Mouse (Mus musculus): ENCODE data around the gene Mdn1. TPM values are rescaled to one million over a fixed set of nuclear protein-coding genes. Genes with fewer than 3 reads are reported as not detected.

The Mdn1 gene
- polyA plus RNA-seq, 1 experiment from 2014 or later, result 8.3 TPM

- Histone ChIP-seq H3K36me3 (ENCODE audit: control insufficient read depth, insufficient read depth) (peaks cover 44% of the 10 kb centered on the region), H3K4me3 (ENCODE audit: low read length) (no peak overlapping the region), H3K9me3 (replicated peaks; ENCODE audit: control insufficient read depth, low read length) (no peaks in the 10 kb centered on the region), H3K4me1 (ENCODE audit: control insufficient read depth, insufficient read depth, low read length) (no peaks in the 10 kb centered on the region), H3K4me2 (ENCODE audit: low read depth, low read length) (no peak overlapping the region), H3K27me3 (ENCODE audit: control insufficient read depth, insufficient read depth, low read length) (no peaks in the 10 kb centered on the region), H3K27ac (ENCODE audit: low read length) (no peak overlapping the region), H3K9ac (ENCODE audit: low read length) (no peak overlapping the region)
- ATAC-seq (replicated peaks; ENCODE audit: extremely low read depth, insufficient read depth, low FRiP score), result no peak
- 86% methylated on average over 2 of the region's 2 CpGs for WGBS
These were observed 100.5 kb downstream of the Mdn1 start for GRCm38 (mm10) chr4:32757430-32757829.

GRCm38 (mm10) chr4:32767471-32767870 lies 110.6 kb downstream of the Mdn1 start:
- H3K4me3 ChIP-seq (ENCODE audit: low read length), result no peak overlapping the region
- no peaks in the 10 kb centered on the region for H3K27me3 ChIP-seq (ENCODE audit: control insufficient read depth, insufficient read depth, low read length)
- no peak overlapping the region for H3K4me2 ChIP-seq (ENCODE audit: low read depth, low read length)
- WGBS, result 90% methylated on average over 7 of the region's 7 CpGs
- no peaks in the 10 kb centered on the region for H3K4me1 ChIP-seq (ENCODE audit: control insufficient read depth, insufficient read depth, low read length)
- peaks cover 4% of the 10 kb centered on the region; the same call in 1 of the 2 replicates for H3K9me3 ChIP-seq (replicated peaks; ENCODE audit: control insufficient read depth, low read length)
- no peak overlapping the region for H3K9ac ChIP-seq (ENCODE audit: low read length)
- ATAC-seq (replicated peaks; ENCODE audit: extremely low read depth, insufficient read depth, low FRiP score), result no peak
- H3K27ac ChIP-seq (ENCODE audit: low read length), result no peak overlapping the region
- peaks cover 34% of the 10 kb centered on the region for H3K36me3 ChIP-seq (ENCODE audit: control insufficient read depth, insufficient read depth)

DNA sequence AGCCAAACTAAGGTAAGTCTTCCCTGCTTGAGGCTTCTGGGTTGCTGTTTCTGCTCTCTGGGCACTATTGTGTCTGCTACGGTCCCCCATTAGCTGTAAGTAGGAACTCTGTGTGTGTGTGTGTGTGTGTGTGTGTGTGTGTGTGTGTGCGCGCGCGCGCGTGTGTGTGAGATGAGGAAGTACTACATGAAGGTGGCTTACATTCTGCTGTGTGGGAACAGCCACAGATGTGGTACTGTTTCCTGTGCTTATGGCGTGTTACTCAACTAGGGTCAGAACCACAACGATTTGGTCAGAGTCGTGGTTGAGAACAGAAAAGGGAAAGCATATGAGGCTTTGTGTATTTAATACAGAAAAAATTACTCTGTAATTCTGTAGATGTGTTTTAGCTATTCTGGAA lies 111.1 kb downstream of the Mdn1 start:
- H3K36me3 ChIP-seq (ENCODE audit: control insufficient read depth, insufficient read depth), result peaks cover 33% of the 10 kb centered on the region
- H3K4me2 ChIP-seq (ENCODE audit: low read depth, low read length), result no peak overlapping the region
- H3K27ac ChIP-seq (ENCODE audit: low read length), result no peak overlapping the region
- ATAC-seq (replicated peaks; ENCODE audit: extremely low read depth, insufficient read depth, low FRiP score), result no peak
- peaks cover 4% of the 10 kb centered on the region; the same call in 1 of the 2 replicates for H3K9me3 ChIP-seq (replicated peaks; ENCODE audit: control insufficient read depth, low read length)
- WGBS, result 92% methylated on average over 10 of the region's 10 CpGs
- H3K4me3 ChIP-seq (ENCODE audit: low read length), result no peak overlapping the region
- no peaks in the 10 kb centered on the region for H3K4me1 ChIP-seq (ENCODE audit: control insufficient read depth, insufficient read depth, low read length)
- H3K27me3 ChIP-seq (ENCODE audit: control insufficient read depth, insufficient read depth, low read length), result no peaks in the 10 kb centered on the region
- no peak overlapping the region for H3K9ac ChIP-seq (ENCODE audit: low read length)

DNA sequence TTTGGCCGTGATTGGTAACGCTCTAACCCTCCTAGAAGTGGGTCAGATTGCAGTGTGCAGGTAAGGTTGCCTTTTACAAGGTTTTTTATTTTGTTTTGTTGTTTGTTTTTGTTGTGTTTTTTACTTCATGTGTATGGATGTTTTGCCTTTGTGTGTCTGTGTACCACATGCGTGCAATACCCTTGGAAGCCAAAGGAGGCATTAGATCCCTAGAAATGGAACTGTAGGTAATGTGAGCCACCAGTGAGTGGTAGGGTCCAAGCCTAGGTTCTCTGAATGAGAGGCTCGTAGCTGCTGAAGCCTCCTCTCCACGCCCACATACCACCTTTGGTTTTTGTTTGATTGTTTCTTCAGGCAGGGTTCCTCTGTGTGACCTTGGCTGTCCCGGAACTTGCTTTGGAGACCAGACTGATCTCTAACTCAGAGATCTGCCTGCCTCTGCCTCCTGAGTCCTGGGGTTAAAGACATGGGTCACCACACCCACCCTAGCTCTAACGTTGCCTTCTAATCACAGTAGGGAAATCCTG lies 113.4 kb downstream of the Mdn1 start:
- H3K4me3 ChIP-seq (ENCODE audit: low read length), result no peak overlapping the region
- H3K36me3 ChIP-seq (ENCODE audit: control insufficient read depth, insufficient read depth), result peaks cover 41% of the 10 kb centered on the region
- no peaks in the 10 kb centered on the region for H3K27me3 ChIP-seq (ENCODE audit: control insufficient read depth, insufficient read depth, low read length)
- H3K9me3 ChIP-seq (replicated peaks; ENCODE audit: control insufficient read depth, low read length), result peaks cover 4% of the 10 kb centered on the region; the same call in 1 of the 2 replicates
- no peak overlapping the region for H3K27ac ChIP-seq (ENCODE audit: low read length)
- H3K9ac ChIP-seq (ENCODE audit: low read length), result no peak overlapping the region
- 91% methylated on average over 7 of the region's 7 CpGs for WGBS
- H3K4me1 ChIP-seq (ENCODE audit: control insufficient read depth, insufficient read depth, low read length), result no peaks in the 10 kb centered on the region
- ATAC-seq (replicated peaks; ENCODE audit: extremely low read depth, insufficient read depth, low FRiP score), result no peak
- H3K4me2 ChIP-seq (ENCODE audit: low read depth, low read length), result no peak overlapping the region

DNA sequence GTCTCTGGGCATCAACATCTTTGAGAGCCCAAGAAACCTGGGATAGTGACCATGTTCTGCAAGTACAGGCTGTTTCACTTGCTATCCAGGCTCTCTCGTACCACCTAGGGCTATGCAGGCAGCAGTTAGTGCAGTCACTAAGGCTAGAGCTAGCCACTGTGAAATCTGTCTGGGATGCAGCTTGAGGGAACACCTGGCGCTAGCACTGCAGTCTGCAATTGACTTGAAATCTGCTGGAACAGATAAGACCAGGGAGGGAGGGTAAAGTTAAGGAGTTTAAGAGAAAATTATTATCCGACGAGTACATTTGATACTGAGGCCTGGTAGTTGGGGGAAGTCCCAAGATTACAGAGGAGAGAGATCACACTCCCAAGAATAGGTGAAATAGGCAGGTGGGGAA lies 123.1 kb downstream of the Mdn1 start:
- H3K9ac ChIP-seq (ENCODE audit: low read length), result no peak overlapping the region
- H3K4me1 ChIP-seq (ENCODE audit: control insufficient read depth, insufficient read depth, low read length), result no peaks in the 10 kb centered on the region
- H3K36me3 ChIP-seq (ENCODE audit: control insufficient read depth, insufficient read depth), result peaks cover 6% of the 10 kb centered on the region
- H3K4me3 ChIP-seq (ENCODE audit: low read length), result no peak overlapping the region
- H3K27me3 ChIP-seq (ENCODE audit: control insufficient read depth, insufficient read depth, low read length), result no peaks in the 10 kb centered on the region
- no peak for ATAC-seq (replicated peaks; ENCODE audit: extremely low read depth, insufficient read depth, low FRiP score)
- H3K27ac ChIP-seq (ENCODE audit: low read length), result no peak overlapping the region
- WGBS, result 89% methylated on average over 4 of the region's 4 CpGs
- no peak overlapping the region for H3K4me2 ChIP-seq (ENCODE audit: low read depth, low read length)
- H3K9me3 ChIP-seq (replicated peaks; ENCODE audit: control insufficient read depth, low read length), result no peaks in the 10 kb centered on the region

- no peaks in the 10 kb centered on the region; the same call in 1 of the 2 replicates for H3K9me3 ChIP-seq (replicated peaks; ENCODE audit: control insufficient read depth, low read length)
- 93% methylated on average over 1 of the region's 1 CpGs for WGBS
- ATAC-seq (replicated peaks; ENCODE audit: extremely low read depth, insufficient read depth, low FRiP score), result no peak
- H3K36me3 ChIP-seq (ENCODE audit: control insufficient read depth, insufficient read depth), result no peaks in the 10 kb centered on the region
- H3K4me3 ChIP-seq (ENCODE audit: low read length), result no peak overlapping the region
- H3K4me2 ChIP-seq (ENCODE audit: low read depth, low read length), result no peak overlapping the region
- no peak overlapping the region for H3K27ac ChIP-seq (ENCODE audit: low read length)
- no peak overlapping the region for H3K9ac ChIP-seq (ENCODE audit: low read length)
- H3K27me3 ChIP-seq (ENCODE audit: control insufficient read depth, insufficient read depth, low read length), result no peaks in the 10 kb centered on the region
- no peaks in the 10 kb centered on the region for H3K4me1 ChIP-seq (ENCODE audit: control insufficient read depth, insufficient read depth, low read length)
These were observed 130.2 kb downstream of the Mdn1 start for GRCm38 (mm10) chr4:32787110-32787509.

- no peak for ATAC-seq (replicated peaks; ENCODE audit: extremely low read depth, insufficient read depth, low FRiP score)
- Histone ChIP-seq H3K4me1 (ENCODE audit: control insufficient read depth, insufficient read depth, low read length) (no peaks in the 10 kb centered on the region), H3K9ac (ENCODE audit: low read length) (no peak overlapping the region), H3K36me3 (ENCODE audit: control insufficient read depth, insufficient read depth) (no peaks in the 10 kb centered on the region), H3K4me3 (ENCODE audit: low read length) (no peak overlapping the region), H3K27ac (ENCODE audit: low read length) (no peak overlapping the region), H3K27me3 (ENCODE audit: control insufficient read depth, insufficient read depth, low read length) (no peaks in the 10 kb centered on the region), H3K9me3 (replicated peaks; ENCODE audit: control insufficient read depth, low read length) (no peaks in the 10 kb centered on the region; the same call in 1 of the 2 replicates), H3K4me2 (ENCODE audit: low read depth, low read length) (no peak overlapping the region)
- WGBS, result 72% methylated on average over 4 of the region's 4 CpGs
These were observed 132.1 kb downstream of the Mdn1 start for GRCm38 (mm10) chr4:32789020-32789419.

GRCm38 (mm10) chr4:32798976-32799375 lies 142.1 kb downstream of the Mdn1 start:
- Histone ChIP-seq H3K4me1 (ENCODE audit: control insufficient read depth, insufficient read depth, low read length) (peaks cover 9% of the 10 kb centered on the region), H3K9me3 (replicated peaks; ENCODE audit: control insufficient read depth, low read length) (no peaks in the 10 kb centered on the region), H3K4me3 (ENCODE audit: low read length) (no peak overlapping the region), H3K36me3 (ENCODE audit: control insufficient read depth, insufficient read depth) (no peaks in the 10 kb centered on the region), H3K27ac (ENCODE audit: low read length) (no peak overlapping the region), H3K9ac (ENCODE audit: low read length) (no peak overlapping the region), H3K4me2 (ENCODE audit: low read depth, low read length) (no peak overlapping the region), H3K27me3 (ENCODE audit: control insufficient read depth, insufficient read depth, low read length) (no peaks in the 10 kb centered on the region)
- 96% methylated on average over 4 of the region's 4 CpGs for WGBS
- no peak for ATAC-seq (replicated peaks; ENCODE audit: extremely low read depth, insufficient read depth, low FRiP score)

- Histone ChIP-seq H3K36me3 (ENCODE audit: control insufficient read depth, insufficient read depth) (no peaks in the 10 kb centered on the region), H3K27ac (ENCODE audit: low read length) (peak within 1 kb of the TSS; percentile 98), H3K4me2 (ENCODE audit: low read depth, low read length) (peak within 1 kb of the TSS; percentile 83), H3K9ac (ENCODE audit: low read length) (peak within 1 kb of the TSS; percentile 89), H3K9me3 (replicated peaks; ENCODE audit: control insufficient read depth, low read length) (no peaks in the 10 kb centered on the region), H3K27me3 (ENCODE audit: control insufficient read depth, insufficient read depth, low read length) (no peaks in the 10 kb centered on the region), H3K4me1 (ENCODE audit: control insufficient read depth, insufficient read depth, low read length) (peaks cover 9% of the 10 kb centered on the region), H3K4me3 (ENCODE audit: low read length) (peak within 1 kb of the TSS; percentile 79)
- peak; percentile 87 for ATAC-seq (replicated peaks; ENCODE audit: extremely low read depth, insufficient read depth, low FRiP score)
- WGBS, result under 1% methylated on average over 53 of the region's 53 CpGs
These were observed 143.2 kb downstream of the Mdn1 start, which contains the start of gene Lyrm2 for GRCm38 (mm10) chr4:32799966-32800576. Gene Lyrm2 (plus strand): TSS chr4:32800253.
